Mouse (Mus musculus) frontal cortex, postnatal 10 days (tissue): Measurements from ENCODE around the gene 4930412O13Rik.

ENCODE experiments used
- DNase-seq, 2 experiments: peaks; one replicate each; pipeline ENCODE4 v3.0.0; 2022; ENCODE audit warnings: low spot score in 2 of 2, mixed read lengths in 1 of 2

4930412O13Rik gene

GRCm38 (mm10) chr2:9897846-9898245, 16.8 kb downstream of the 4930412O13Rik start:
- DNase-seq, result no peak

- no peak for DNase-seq
Measured at GRCm38 (mm10) chr2:9903854-9904560, 23.0 kb downstream of the 4930412O13Rik start.

- no peak for DNase-seq
Measured at GRCm38 (mm10) chr2:9905995-9906394, 24.9 kb downstream of the 4930412O13Rik start.

GRCm38 (mm10) chr2:9917602-9918001, 36.5 kb downstream of the 4930412O13Rik start:
- DNase-seq, result peak in 1 of 2 experiments; percentile 16

GRCm38 (mm10) chr2:9918691-9919471, 37.8 kb downstream of the 4930412O13Rik start:
- no peak for DNase-seq

GRCm38 (mm10) chr2:9926194-9926904, 45.3 kb downstream of the 4930412O13Rik start:
- DNase-seq, result no peak

GRCm38 (mm10) chr2:9926905-9927283, 45.8 kb downstream of the 4930412O13Rik start:
- no peak for DNase-seq
